Mouse (Mus musculus) gastrocnemius, postnatal 36 days (tissue): ENCODE data around the gene Prkg1. TPM values are rescaled to one million over a fixed set of nuclear protein-coding genes. Genes with fewer than 3 reads are reported as not detected.

Experiments used
- DNase-seq, 2 experiments: peaks; one replicate each; pipeline ENCODE4 v3.0.0; 2022
- intact Hi-C: fragments of 180-260 bp; cut with DNase I; formaldehyde crosslinking; loops from one replicate; pipeline ENCODE4 v1.15.1; 2025
- total RNA-seq, 2 experiments: library from RNA; stranded (reverse); gene quantifications; 2 replicates each; pipeline ENCODE4 v1.2.3; 2021

Prkg1 gene
- total RNA-seq, 2 experiments from 2014 or later: 23.1 to 37.4 TPM

GRCm38 (mm10) chr19:31198461-31198860, 566.4 kb downstream of the Prkg1 start:
- no peak for DNase-seq
- intact Hi-C loops: no loop called here

- intact Hi-C loops: no loop called here
- no peak for DNase-seq
These were observed 567.8 kb downstream of the Prkg1 start for GRCm38 (mm10) chr19:31197076-31197475.

- no peak for DNase-seq
- intact Hi-C loops: no loop called here
These were observed 576.1 kb downstream of the Prkg1 start for GRCm38 (mm10) chr19:31188559-31189218.

GRCm38 (mm10) chr19:31180757-31181156, 584.1 kb downstream of the Prkg1 start:
- intact Hi-C loops: no loop called here
- no peak for DNase-seq

GRCm38 (mm10) chr19:31177279-31177922, 587.4 kb downstream of the Prkg1 start:
- no peak for DNase-seq
- intact Hi-C loops: no loop called here

- intact Hi-C loops: no loop called here
- no peak for DNase-seq
These were observed 593.8 kb downstream of the Prkg1 start for GRCm38 (mm10) chr19:31170985-31171384.

GRCm38 (mm10) chr19:31158944-31159460, 605.8 kb downstream of the Prkg1 start:
- DNase-seq: no peak
- intact Hi-C loops: no loop called here

- intact Hi-C loops: no loop called here
- DNase-seq: no peak
These were observed 611.4 kb downstream of the Prkg1 start for GRCm38 (mm10) chr19:31153399-31153798.

- intact Hi-C loops: no loop called here
- no peak for DNase-seq
These were observed 614.9 kb downstream of the Prkg1 start for GRCm38 (mm10) chr19:31149902-31150301.

- no peak for DNase-seq
- intact Hi-C loops: no loop called here
These were observed 617.4 kb downstream of the Prkg1 start for GRCm38 (mm10) chr19:31147457-31147856.

- intact Hi-C loops: no loop called here
- no peak for DNase-seq
These were observed 618.7 kb downstream of the Prkg1 start for GRCm38 (mm10) chr19:31146156-31146555.

- DNase-seq: no peak
- intact Hi-C loops: no loop called here
These were observed 622.9 kb downstream of the Prkg1 start for GRCm38 (mm10) chr19:31141905-31142304.

GRCm38 (mm10) chr19:31136316-31136715, 628.5 kb downstream of the Prkg1 start:
- DNase-seq: no peak
- intact Hi-C loops: no loop called here

GRCm38 (mm10) chr19:31132614-31133013, 632.2 kb downstream of the Prkg1 start:
- intact Hi-C loops: no loop called here
- DNase-seq: no peak

- intact Hi-C loops: no loop called here
- DNase-seq: no peak
These were observed 640.2 kb downstream of the Prkg1 start for GRCm38 (mm10) chr19:31124628-31125027.

- intact Hi-C loops: no loop called here
These were observed 650.1 kb downstream of the Prkg1 start for GRCm38 (mm10) chr19:31114690-31115089.

GRCm38 (mm10) chr19:31106835-31107554, 657.8 kb downstream of the Prkg1 start:
- intact Hi-C loops: no loop called here
- no peak for DNase-seq

More at GRCm38 (mm10) chr19:31114690-31115089, 650.1 kb downstream of the Prkg1 start:
- no peak for DNase-seq

GRCm38 (mm10) chr19:31106036-31106435, 658.8 kb downstream of the Prkg1 start:
- intact Hi-C loops: no loop called here
- DNase-seq: no peak

GRCm38 (mm10) chr19:31104764-31105163, 660.1 kb downstream of the Prkg1 start:
- intact Hi-C loops: no loop called here
- DNase-seq: no peak

- intact Hi-C loops: no loop called here
- no peak for DNase-seq
These were observed 665.5 kb downstream of the Prkg1 start for GRCm38 (mm10) chr19:31099369-31099768.

- intact Hi-C loops: no loop called here
- no peak for DNase-seq
These were observed 667.0 kb downstream of the Prkg1 start for GRCm38 (mm10) chr19:31097857-31098256.
